Mouse (Mus musculus): ENCODE measurements around the gene Psen1. TPM values are rescaled to one million over a fixed set of nuclear protein-coding genes. Genes with fewer than 3 reads are reported as not detected.

The Psen1 gene
- polyA plus RNA-seq, 1 experiment from 2014 or later, result 89.5 TPM

GRCm38 (mm10) chr12:83734047-83734446, 46.1 kb downstream of the Psen1 start:
- Histone ChIP-seq H3K36me3 (ENCODE audit: control insufficient read depth, insufficient read depth) (peaks cover 72% of the 10 kb centered on the region), H3K4me1 (replicated peaks; ENCODE audit: control insufficient read depth, insufficient read depth, low read length) (no peaks in the 10 kb centered on the region), H3K4me2 (replicated peaks; ENCODE audit: low read depth) (no peak overlapping the region), H3K9ac (ENCODE audit: low read depth, low read length) (no peak overlapping the region), H3K27ac (ENCODE audit: low read depth, low read length) (no peak overlapping the region; the same call in 1 of the 2 replicates), H3K27me3 (replicated peaks; ENCODE audit: control insufficient read depth, insufficient read depth, low read length) (no peaks in the 10 kb centered on the region), H3K4me3 (ENCODE audit: low read depth, low read length) (no peak overlapping the region), H3K9me3 (ENCODE audit: control insufficient read depth) (no peaks in the 10 kb centered on the region)
- ATAC-seq, result no peak
- WGBS, result 87% methylated on average over 10 of the region's 10 CpGs
- no peak for TF ChIP-seq CTCF (IDR thresholded peaks at IDR 0.05; ENCODE audit: low read depth)

GRCm38 (mm10) chr12:83736236-83736635, 48.3 kb downstream of the Psen1 start:
- ATAC-seq, result no peak
- H3K27ac ChIP-seq (ENCODE audit: low read depth, low read length), result no peak overlapping the region
- WGBS, result 68% methylated on average over 8 of the region's 8 CpGs
- no peaks in the 10 kb centered on the region for H3K4me1 ChIP-seq (replicated peaks; ENCODE audit: control insufficient read depth, insufficient read depth, low read length)
- no peak for TF ChIP-seq CTCF (IDR thresholded peaks at IDR 0.05; ENCODE audit: low read depth)
- no peak overlapping the region for H3K9ac ChIP-seq (ENCODE audit: low read depth, low read length)
- H3K4me3 ChIP-seq (ENCODE audit: low read depth, low read length), result no peak overlapping the region
- no peaks in the 10 kb centered on the region for H3K27me3 ChIP-seq (replicated peaks; ENCODE audit: control insufficient read depth, insufficient read depth, low read length)
- H3K9me3 ChIP-seq (ENCODE audit: control insufficient read depth), result no peaks in the 10 kb centered on the region
- peaks cover 53% of the 10 kb centered on the region for H3K36me3 ChIP-seq (ENCODE audit: control insufficient read depth, insufficient read depth)
- H3K4me2 ChIP-seq (replicated peaks; ENCODE audit: low read depth), result no peak overlapping the region

DNA sequence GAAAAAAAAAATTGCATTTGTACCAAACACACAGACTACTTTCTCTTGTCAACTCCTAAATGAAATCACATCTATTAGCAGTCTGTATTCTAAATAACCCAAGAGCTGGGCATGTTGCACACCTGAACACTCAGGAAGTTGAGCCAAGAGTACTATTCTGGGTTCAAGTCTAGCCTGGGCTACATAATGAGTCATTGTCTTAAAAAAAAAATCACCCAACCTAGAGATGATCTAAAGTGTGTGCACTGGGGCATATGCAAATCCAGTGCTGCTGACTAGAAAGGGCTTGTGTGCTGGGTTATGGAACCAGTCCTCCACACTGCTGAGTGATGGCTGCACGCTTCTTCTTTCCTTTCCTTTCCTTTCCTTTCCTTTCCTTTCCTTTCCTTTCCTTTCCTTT, 50.7 kb downstream of the Psen1 start:
- Histone ChIP-seq H3K27me3 (replicated peaks; ENCODE audit: control insufficient read depth, insufficient read depth, low read length) (no peaks in the 10 kb centered on the region), H3K9me3 (ENCODE audit: control insufficient read depth) (no peaks in the 10 kb centered on the region), H3K4me3 (ENCODE audit: low read depth, low read length) (no peak overlapping the region), H3K4me2 (replicated peaks; ENCODE audit: low read depth) (no peak overlapping the region), H3K36me3 (ENCODE audit: control insufficient read depth, insufficient read depth) (peaks cover 29% of the 10 kb centered on the region), H3K4me1 (replicated peaks; ENCODE audit: control insufficient read depth, insufficient read depth, low read length) (no peaks in the 10 kb centered on the region), H3K9ac (ENCODE audit: low read depth, low read length) (no peak overlapping the region), H3K27ac (ENCODE audit: low read depth, low read length) (no peak overlapping the region)
- WGBS, result 92% methylated on average over 1 of the region's 1 CpGs
- no peak for ATAC-seq
- TF ChIP-seq CTCF (IDR thresholded peaks at IDR 0.05; ENCODE audit: low read depth), result no peak

DNA sequence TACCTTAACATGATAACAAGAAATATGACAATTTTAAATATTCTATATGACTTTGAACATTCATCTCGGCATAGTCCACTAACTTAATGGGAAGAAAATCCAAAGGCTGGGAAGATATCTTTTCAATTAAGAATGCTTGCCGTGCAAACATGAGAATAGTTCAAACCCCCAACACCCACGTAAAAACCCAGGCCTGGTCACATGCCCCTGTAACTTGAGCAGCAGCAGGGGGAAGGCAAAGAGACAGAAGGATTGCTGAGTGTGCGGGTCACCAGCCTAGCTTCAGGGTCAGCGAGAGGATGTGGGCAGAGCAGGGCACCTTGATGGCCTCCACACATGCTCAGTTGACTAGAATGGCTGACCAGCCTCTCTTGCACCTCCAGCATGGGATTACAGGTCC, 53.8 kb downstream of the Psen1 start:
- WGBS, result 75% methylated on average over 5 of the region's 5 CpGs
- Histone ChIP-seq H3K9me3 (ENCODE audit: control insufficient read depth) (no peaks in the 10 kb centered on the region), H3K27ac (ENCODE audit: low read depth, low read length) (no peak overlapping the region), H3K4me2 (replicated peaks; ENCODE audit: low read depth) (no peak overlapping the region), H3K4me3 (ENCODE audit: low read depth, low read length) (no peak overlapping the region), H3K36me3 (ENCODE audit: control insufficient read depth, insufficient read depth) (no peaks in the 10 kb centered on the region), H3K4me1 (replicated peaks; ENCODE audit: control insufficient read depth, insufficient read depth, low read length) (no peaks in the 10 kb centered on the region), H3K27me3 (replicated peaks; ENCODE audit: control insufficient read depth, insufficient read depth, low read length) (no peaks in the 10 kb centered on the region), H3K9ac (ENCODE audit: low read depth, low read length) (no peak overlapping the region)
- ATAC-seq, result no peak
- TF ChIP-seq CTCF (IDR thresholded peaks at IDR 0.05; ENCODE audit: low read depth), result no peak

- WGBS, result 71% methylated on average over 4 of the region's 4 CpGs
- H3K27me3 ChIP-seq (replicated peaks; ENCODE audit: control insufficient read depth, insufficient read depth, low read length), result no peaks in the 10 kb centered on the region
- no peaks in the 10 kb centered on the region for H3K36me3 ChIP-seq (ENCODE audit: control insufficient read depth, insufficient read depth)
- H3K27ac ChIP-seq (ENCODE audit: low read depth, low read length), result no peak overlapping the region
- ATAC-seq, result no peak
- H3K4me3 ChIP-seq (ENCODE audit: low read depth, low read length), result no peak overlapping the region
- no peak overlapping the region for H3K9ac ChIP-seq (ENCODE audit: low read depth, low read length)
- no peak for TF ChIP-seq CTCF (IDR thresholded peaks at IDR 0.05; ENCODE audit: low read depth)
- H3K4me1 ChIP-seq (replicated peaks; ENCODE audit: control insufficient read depth, insufficient read depth, low read length), result no peaks in the 10 kb centered on the region
- H3K4me2 ChIP-seq (replicated peaks; ENCODE audit: low read depth), result no peak overlapping the region
- H3K9me3 ChIP-seq (ENCODE audit: control insufficient read depth), result no peaks in the 10 kb centered on the region
Observed at GRCm38 (mm10) chr12:83742834-83743233, 54.9 kb downstream of the Psen1 start.

- Histone ChIP-seq H3K4me1 (replicated peaks; ENCODE audit: control insufficient read depth, insufficient read depth, low read length) (no peaks in the 10 kb centered on the region), H3K27me3 (replicated peaks; ENCODE audit: control insufficient read depth, insufficient read depth, low read length) (no peaks in the 10 kb centered on the region), H3K27ac (ENCODE audit: low read depth, low read length) (no peak overlapping the region), H3K4me2 (replicated peaks; ENCODE audit: low read depth) (no peak overlapping the region), H3K9ac (ENCODE audit: low read depth, low read length) (no peak overlapping the region), H3K36me3 (ENCODE audit: control insufficient read depth, insufficient read depth) (no peaks in the 10 kb centered on the region), H3K9me3 (ENCODE audit: control insufficient read depth) (no peaks in the 10 kb centered on the region), H3K4me3 (ENCODE audit: low read depth, low read length) (no peak overlapping the region)
- TF ChIP-seq CTCF (IDR thresholded peaks at IDR 0.05; ENCODE audit: low read depth), result no peak
- ATAC-seq, result no peak
- whole genome bisulfite sequencing, result 59% methylated on average over 3 of the region's 3 CpGs
Observed at GRCm38 (mm10) chr12:83743712-83744111, 55.8 kb downstream of the Psen1 start.

GRCm38 (mm10) chr12:83749186-83749585, 61.2 kb downstream of the Psen1 start:
- H3K9me3 ChIP-seq (ENCODE audit: control insufficient read depth), result no peaks in the 10 kb centered on the region
- no peaks in the 10 kb centered on the region for H3K27me3 ChIP-seq (replicated peaks; ENCODE audit: control insufficient read depth, insufficient read depth, low read length)
- no peak overlapping the region for H3K4me3 ChIP-seq (ENCODE audit: low read depth, low read length)
- no peaks in the 10 kb centered on the region for H3K4me1 ChIP-seq (replicated peaks; ENCODE audit: control insufficient read depth, insufficient read depth, low read length)
- ATAC-seq, result no peak
- H3K27ac ChIP-seq (ENCODE audit: low read depth, low read length), result no peak overlapping the region
- no peak overlapping the region for H3K4me2 ChIP-seq (replicated peaks; ENCODE audit: low read depth)
- H3K9ac ChIP-seq (ENCODE audit: low read depth, low read length), result no peak overlapping the region
- no peaks in the 10 kb centered on the region for H3K36me3 ChIP-seq (ENCODE audit: control insufficient read depth, insufficient read depth)
- TF ChIP-seq CTCF (IDR thresholded peaks at IDR 0.05; ENCODE audit: low read depth), result no peak
- whole genome bisulfite sequencing, result 57% methylated on average over 1 of the region's 1 CpGs

Measured in intestine, postnatal 0 days (tissue).